Comparison of ENCODE assay signal across 19 mouse cellular contexts in the genomic region with DNA sequence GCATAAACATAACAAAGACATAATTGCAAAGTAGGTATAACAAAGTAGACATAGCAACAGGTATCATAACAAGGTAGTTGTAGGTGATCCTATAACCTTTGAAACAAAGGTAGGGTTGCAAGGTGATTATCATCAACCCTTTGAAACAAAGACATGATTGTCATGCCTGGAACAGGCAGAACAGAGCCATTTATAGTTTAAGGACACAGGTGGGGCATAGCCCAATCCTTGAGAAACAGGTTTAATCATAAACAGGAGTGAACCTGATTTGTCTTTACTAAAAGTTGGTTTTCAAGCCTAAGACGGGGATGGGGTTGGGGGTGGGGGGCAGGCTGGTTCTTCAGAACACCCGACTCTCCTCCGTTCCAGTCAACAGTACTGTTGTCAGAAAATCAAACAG. TPM values are rescaled to one million over a fixed set of nuclear protein-coding genes. Genes with fewer than 3 reads are reported as not detected.
"Had no signal": no experiment of that assay in that cellular context is flagged by ENCODE, and none has a peak within 500 bp of the region (broad histone marks: within the 10 kb centered on the region; RNA-seq: fewer than 3 reads in every experiment).

No protein-coding gene starts in this region.

- H3K4me1 ChIP-seq: liver, embryonic 12.5 days; liver, embryonic 15.5 days; midbrain, embryonic 12.5 days had no signal

- H3K27me3 ChIP-seq: limb, embryonic 13.5 days; liver, embryonic 12.5 days; liver, embryonic 15.5 days; midbrain, embryonic 15.5 days; neural tube, embryonic 12.5 days; neural tube, embryonic 15.5 days had no signal

- H3K9ac ChIP-seq: limb, embryonic 13.5 days; liver, embryonic 12.5 days; liver, embryonic 15.5 days; midbrain, embryonic 12.5 days; midbrain, embryonic 15.5 days; neural tube, embryonic 12.5 days; neural tube, embryonic 15.5 days had no signal

- ATAC-seq: inflammation-experienced regulatory T-cells, adult 6 months; liver, embryonic 12.5 days; midbrain, embryonic 15.5 days had no signal

- H3K4me3 ChIP-seq: layer of hippocampus, adult 2 months; limb, embryonic 10.5 days; limb, embryonic 13.5 days; liver, embryonic 12.5 days; liver, embryonic 15.5 days; midbrain, embryonic 12.5 days; midbrain, embryonic 15.5 days; neural tube, embryonic 12.5 days; neural tube, embryonic 15.5 days had no signal

- H3K9me3 ChIP-seq: limb, embryonic 10.5 days; limb, embryonic 13.5 days; liver, embryonic 12.5 days; liver, embryonic 15.5 days; midbrain, embryonic 12.5 days; midbrain, embryonic 15.5 days; neural tube, embryonic 12.5 days; neural tube, embryonic 15.5 days had no signal

- H3K4me2 ChIP-seq: limb, embryonic 13.5 days; liver, embryonic 12.5 days; liver, embryonic 15.5 days; midbrain, embryonic 12.5 days; midbrain, embryonic 15.5 days; neural tube, embryonic 12.5 days; neural tube, embryonic 15.5 days had no signal

- H3K27ac ChIP-seq: layer of hippocampus, adult 2 months; limb, embryonic 10.5 days; limb, embryonic 13.5 days; liver, embryonic 12.5 days; liver, embryonic 15.5 days; macrophage; midbrain, embryonic 12.5 days; midbrain, embryonic 15.5 days; neural tube, embryonic 12.5 days; neural tube, embryonic 15.5 days had no signal

- H3K36me3 ChIP-seq: limb, embryonic 10.5 days; limb, embryonic 13.5 days; liver, embryonic 12.5 days; liver, embryonic 15.5 days; midbrain, embryonic 12.5 days; midbrain, embryonic 15.5 days; neural tube, embryonic 12.5 days; neural tube, embryonic 15.5 days had no signal

- DNase-seq: liver; lung, adult 18-20 months; retina, postnatal 1 day; right cerebral cortex, postnatal 25 days; spleen, adult 18-20 months; thymus, adult 18-20 months; thymus, postnatal 36 days had no signal

RNA-seq across cellular contexts. Expression of a gene that starts 13.2 kb away (rescaled TPM):
- polyA plus RNA-seq: inflammation-experienced regulatory T-cells, adult 6 months; large intestine, adult 2 months; liver, embryonic 15.5 days; macrophage had no signal
